Mouse (Mus musculus): ENCODE measurements around the gene Kif3c. TPM values are rescaled to one million over a fixed set of nuclear protein-coding genes. Genes with fewer than 3 reads are reported as not detected.

The Kif3c gene
- polyA plus RNA-seq, 1 experiment from 2014 or later, result 23.4 TPM

DNA sequence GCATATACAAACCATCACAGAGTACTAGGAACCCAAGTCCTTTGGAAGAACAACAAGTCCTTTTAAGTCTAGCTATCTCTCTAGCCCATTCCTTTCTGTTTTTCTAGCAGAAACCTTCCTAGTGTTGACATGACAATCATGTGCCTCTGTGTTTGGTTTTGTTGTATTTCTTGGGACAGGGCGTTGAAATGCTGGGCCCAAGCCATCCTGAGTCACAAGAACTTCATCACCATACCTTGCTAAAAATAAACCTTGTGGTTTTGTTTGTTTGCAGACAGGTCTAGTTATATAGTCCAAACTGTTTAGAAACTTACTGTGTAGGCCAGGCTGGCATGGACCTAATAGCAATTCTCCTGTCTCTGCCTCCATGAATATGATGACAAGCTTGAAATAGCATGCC is 57.9 kb downstream of the Kif3c start:
- Histone ChIP-seq H3K4me3 (ENCODE audit: low read depth, low read length) (no peak overlapping the region), H3K4me1 (replicated peaks; ENCODE audit: control insufficient read depth, insufficient read depth, low read length) (no peaks in the 10 kb centered on the region), H3K27me3 (ENCODE audit: control insufficient read depth, insufficient read depth, low read length) (no peaks in the 10 kb centered on the region), H3K36me3 (ENCODE audit: control insufficient read depth, insufficient read depth, low read length) (no peaks in the 10 kb centered on the region), H3K9ac (ENCODE audit: low read depth, low read length) (no peak overlapping the region), H3K4me2 (replicated peaks; ENCODE audit: low read depth, low read length) (no peak overlapping the region), H3K9me3 (ENCODE audit: control insufficient read depth, low read length) (no peaks in the 10 kb centered on the region), H3K27ac (ENCODE audit: low read depth, low read length) (no peak overlapping the region)
- DNase-seq (ENCODE audit: low spot score) (no peak), ATAC-seq (ENCODE audit: low FRiP score) (no peak)
- WGBS, result 89% methylated on average over 1 of the region's 1 CpGs

DNA sequence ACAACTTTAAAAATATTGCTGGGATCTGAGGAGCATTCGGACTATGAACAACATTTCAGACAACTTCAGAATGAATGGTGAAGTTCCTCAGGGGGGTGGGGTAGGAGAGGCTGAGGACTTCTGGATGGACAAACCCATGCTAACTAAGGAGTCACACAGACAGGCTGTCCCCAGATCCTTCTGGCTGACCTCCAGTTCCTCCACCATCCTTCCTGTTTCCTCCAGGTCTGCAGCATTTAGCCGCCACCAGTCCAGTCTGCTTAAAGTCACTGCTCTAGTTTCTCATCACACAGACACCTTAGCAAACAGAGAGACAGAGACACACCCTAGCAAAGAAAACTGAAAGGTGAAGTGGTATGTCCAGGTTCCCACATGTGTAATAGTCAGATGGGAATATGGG is 59.2 kb downstream of the Kif3c start:
- no peak for ATAC-seq (ENCODE audit: low FRiP score)
- H3K27me3 ChIP-seq (ENCODE audit: control insufficient read depth, insufficient read depth, low read length), result no peaks in the 10 kb centered on the region
- 91% methylated on average over 2 of the region's 2 CpGs for WGBS
- no peak overlapping the region for H3K4me3 ChIP-seq (ENCODE audit: low read depth, low read length)
- H3K27ac ChIP-seq (ENCODE audit: low read depth, low read length), result no peak overlapping the region
- H3K4me2 ChIP-seq (replicated peaks; ENCODE audit: low read depth, low read length), result no peak overlapping the region
- no peaks in the 10 kb centered on the region for H3K9me3 ChIP-seq (ENCODE audit: control insufficient read depth, low read length)
- H3K9ac ChIP-seq (ENCODE audit: low read depth, low read length), result no peak overlapping the region
- DNase-seq (ENCODE audit: low spot score), result no peak
- no peaks in the 10 kb centered on the region for H3K36me3 ChIP-seq (ENCODE audit: control insufficient read depth, insufficient read depth, low read length)
- no peaks in the 10 kb centered on the region for H3K4me1 ChIP-seq (replicated peaks; ENCODE audit: control insufficient read depth, insufficient read depth, low read length)

DNA sequence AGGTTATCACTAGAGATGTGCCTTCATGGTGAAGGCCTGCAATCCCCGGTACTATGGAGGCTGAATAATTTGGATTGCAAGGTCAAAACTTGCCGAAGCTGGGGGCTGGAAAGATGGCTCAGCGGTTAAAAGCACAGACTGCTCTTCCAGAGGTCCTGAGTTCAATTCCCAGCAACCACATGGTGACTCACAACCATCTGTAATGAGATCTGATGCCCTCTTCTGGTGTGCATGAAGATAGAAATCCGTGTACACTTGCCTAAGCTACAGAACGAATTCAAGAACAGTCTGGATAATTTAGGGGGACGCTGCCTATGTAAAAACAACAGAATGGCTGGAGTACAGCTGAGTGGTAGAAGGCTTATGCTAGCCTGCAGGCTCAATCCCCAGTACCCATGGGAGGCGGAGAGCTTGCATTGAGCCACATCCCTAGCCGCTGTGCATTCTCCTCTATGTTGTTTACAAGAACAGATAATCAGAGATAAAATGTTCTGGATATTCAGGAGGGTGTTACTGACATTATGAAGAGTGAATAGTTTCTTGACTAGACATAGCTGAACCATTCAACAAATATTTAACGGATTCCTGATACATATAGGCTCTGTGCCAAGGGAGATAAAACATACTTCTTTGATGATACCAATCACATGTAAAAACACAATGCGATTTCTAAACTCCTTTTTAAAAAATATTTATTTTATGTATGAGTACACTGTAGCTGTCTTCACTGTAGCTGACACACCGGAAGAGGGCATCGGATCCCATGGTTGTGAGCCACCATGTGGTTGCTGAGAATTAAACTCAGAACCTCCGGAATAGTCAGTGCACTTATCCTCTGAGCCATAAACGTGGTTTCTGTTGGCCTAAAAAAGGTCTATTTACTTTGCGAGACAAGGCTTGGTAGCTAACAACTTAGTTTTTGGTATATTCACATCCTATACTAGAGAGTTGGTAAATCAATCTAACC is 60.7 kb downstream of the Kif3c start:
- DNase-seq (ENCODE audit: low spot score) (no peak), ATAC-seq (ENCODE audit: low FRiP score) (peak; percentile 53)
- WGBS, result 48% methylated on average over 15 of the region's 15 CpGs
- Histone ChIP-seq H3K4me2 (replicated peaks; ENCODE audit: low read depth, low read length) (peak overlapping the region; percentile 47), H3K4me1 (replicated peaks; ENCODE audit: control insufficient read depth, insufficient read depth, low read length) (no peaks in the 10 kb centered on the region), H3K4me3 (ENCODE audit: low read depth, low read length) (peak overlapping the region; percentile 94), H3K9ac (ENCODE audit: low read depth, low read length) (peak overlapping the region; percentile 47), H3K27ac (ENCODE audit: low read depth, low read length) (peak overlapping the region; percentile 89; the same call in 1 of the 2 replicates), H3K9me3 (ENCODE audit: control insufficient read depth, low read length) (no peaks in the 10 kb centered on the region), H3K27me3 (ENCODE audit: control insufficient read depth, insufficient read depth, low read length) (no peaks in the 10 kb centered on the region), H3K36me3 (ENCODE audit: control insufficient read depth, insufficient read depth, low read length) (no peaks in the 10 kb centered on the region)

DNA sequence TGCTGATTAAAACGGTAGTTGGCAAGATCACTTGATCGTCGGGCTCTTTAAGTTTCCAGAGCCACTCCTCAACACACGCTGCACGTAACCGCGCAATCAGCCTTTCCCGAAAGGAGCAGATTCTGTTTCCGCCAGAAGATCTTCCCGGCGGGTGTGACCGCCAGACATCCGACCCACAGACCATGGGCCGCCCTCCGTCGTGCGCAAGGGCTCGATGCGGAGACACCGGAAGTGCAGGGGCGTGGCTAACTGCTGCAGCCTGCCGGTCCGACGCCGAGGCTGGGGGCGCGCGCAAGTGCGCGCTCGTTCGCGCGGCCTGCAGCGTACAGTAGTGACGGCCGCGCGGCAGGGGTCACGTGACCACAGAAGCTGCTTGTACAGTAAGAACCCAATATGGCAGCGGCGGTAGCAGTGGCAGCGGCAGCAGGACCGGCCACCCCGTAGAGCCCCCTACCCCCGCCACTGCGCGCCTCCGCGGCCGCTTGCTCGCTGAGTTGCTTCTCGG is 61.6 kb downstream of the Kif3c start, which contains the start of gene Asxl2:
Gene Asxl2 (plus strand): TSS at position 328 of the 505 bp plus-strand sequence.
- H3K27me3 ChIP-seq (ENCODE audit: control insufficient read depth, insufficient read depth, low read length), result no peaks in the 10 kb centered on the region
- peak; percentile 100 for DNase-seq (ENCODE audit: low spot score)
- H3K4me1 ChIP-seq (replicated peaks; ENCODE audit: control insufficient read depth, insufficient read depth, low read length), result no peaks in the 10 kb centered on the region
- H3K4me2 ChIP-seq (replicated peaks; ENCODE audit: low read depth, low read length), result peak within 1 kb of the TSS; percentile 63
- no peaks in the 10 kb centered on the region for H3K9me3 ChIP-seq (ENCODE audit: control insufficient read depth, low read length)
- H3K27ac ChIP-seq (ENCODE audit: low read depth, low read length), result peak within 1 kb of the TSS; percentile 89
- peak within 1 kb of the TSS; percentile 89 for H3K9ac ChIP-seq (ENCODE audit: low read depth, low read length)
- 1% methylated on average over 53 of the region's 53 CpGs for WGBS
- no peaks in the 10 kb centered on the region for H3K36me3 ChIP-seq (ENCODE audit: control insufficient read depth, insufficient read depth, low read length)
- ATAC-seq (ENCODE audit: low FRiP score), result peak; percentile 95
- peak within 1 kb of the TSS; percentile 94 for H3K4me3 ChIP-seq (ENCODE audit: low read depth, low read length)

DNA sequence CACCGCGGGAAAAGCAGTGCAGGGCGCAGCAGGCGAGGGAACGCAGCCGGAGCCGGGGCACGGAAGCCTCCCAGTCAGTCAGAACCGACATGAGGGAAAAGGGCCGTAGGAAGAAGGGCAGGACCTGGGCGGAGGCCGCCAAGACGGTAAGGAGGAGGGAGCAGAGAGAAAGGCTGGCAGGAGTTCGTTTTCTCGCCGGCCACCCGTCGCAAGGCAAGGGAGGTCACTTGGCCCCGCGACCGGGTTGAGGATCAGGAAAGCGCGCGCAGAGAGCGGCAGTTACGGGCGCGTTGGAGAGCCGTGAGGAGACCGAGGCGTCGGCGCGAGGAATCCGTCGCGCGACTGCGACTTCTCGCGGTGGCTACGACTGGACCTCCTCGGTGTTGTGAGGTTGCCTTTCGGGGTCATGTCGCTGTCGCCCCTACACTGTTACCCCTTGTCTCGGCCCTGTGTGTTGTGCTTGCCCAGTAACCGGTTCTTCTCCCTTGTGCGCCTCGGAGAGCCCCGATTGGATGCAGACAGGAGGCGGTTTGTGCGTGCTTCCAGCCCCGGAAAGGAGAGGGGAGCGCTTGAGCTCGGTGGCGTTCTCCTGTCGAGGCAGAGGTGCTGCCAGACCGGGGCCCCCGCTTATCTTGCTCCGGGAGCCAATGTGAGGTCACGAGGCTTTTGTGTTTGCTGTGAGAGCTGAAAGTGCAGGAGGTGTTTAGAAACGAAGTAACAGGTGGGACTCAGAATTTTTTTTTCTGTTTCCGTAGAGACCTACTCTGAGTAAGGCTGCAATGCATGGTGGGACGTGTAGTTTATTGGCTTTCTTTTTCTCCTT is 62.3 kb downstream of the Kif3c start:
- peak; percentile 74 for DNase-seq (ENCODE audit: low spot score)

DNA sequence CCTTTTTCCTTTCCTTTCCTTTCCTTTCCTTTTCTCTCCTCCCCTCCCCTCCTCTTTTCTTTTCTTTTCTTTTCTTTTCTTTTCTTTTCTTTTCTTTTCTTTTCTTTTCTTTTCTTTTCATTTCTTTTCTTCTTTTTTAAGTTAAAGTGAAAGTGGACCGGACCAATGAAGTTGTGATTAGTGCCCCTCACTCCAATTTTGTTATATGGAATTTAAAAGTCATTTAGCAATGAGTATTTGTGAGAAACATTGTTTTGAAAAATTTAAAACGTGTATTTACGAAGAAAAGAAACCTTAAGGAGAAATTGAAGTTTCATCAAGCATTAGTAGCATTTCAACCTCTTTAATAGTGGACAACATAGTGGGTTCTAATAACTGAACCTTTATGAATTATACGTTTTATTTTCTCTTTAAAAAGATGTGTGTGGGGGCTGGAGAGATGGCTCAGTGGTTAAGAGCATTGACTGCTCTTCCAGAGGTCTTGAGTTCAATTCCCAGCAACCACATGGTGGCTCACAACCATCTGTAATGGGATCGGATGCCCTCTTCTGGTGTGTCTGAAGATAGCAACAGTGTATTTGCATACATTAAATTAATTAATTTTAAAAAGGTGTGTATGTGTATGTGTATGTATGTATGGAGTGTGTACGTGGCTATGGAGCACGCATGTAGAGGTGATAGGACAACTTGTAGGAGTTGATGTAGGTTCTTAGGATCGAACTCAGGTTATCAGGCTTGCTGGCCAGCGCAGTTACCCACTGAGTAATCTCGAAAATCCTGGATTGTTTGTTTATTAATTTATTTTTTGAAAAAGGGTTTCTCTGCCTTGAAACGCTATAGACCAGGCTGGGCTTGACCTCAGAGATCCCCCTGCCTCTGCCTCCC is 63.2 kb downstream of the Kif3c start:
- H3K27me3 ChIP-seq (ENCODE audit: control insufficient read depth, insufficient read depth, low read length), result no peaks in the 10 kb centered on the region
- peak overlapping the region; percentile 63; the same call in 1 of the 2 replicates for H3K4me2 ChIP-seq (replicated peaks; ENCODE audit: low read depth, low read length)
- no peak for ATAC-seq (ENCODE audit: low FRiP score)
- no peak overlapping the region for H3K27ac ChIP-seq (ENCODE audit: low read depth, low read length)
- H3K4me3 ChIP-seq (ENCODE audit: low read depth, low read length), result peak overlapping the region; percentile 94
- DNase-seq (ENCODE audit: low spot score), result no peak
- no peaks in the 10 kb centered on the region for H3K9me3 ChIP-seq (ENCODE audit: control insufficient read depth, low read length)
- WGBS, result 67% methylated on average over 11 of the region's 11 CpGs
- H3K4me1 ChIP-seq (replicated peaks; ENCODE audit: control insufficient read depth, insufficient read depth, low read length), result no peaks in the 10 kb centered on the region
- H3K36me3 ChIP-seq (ENCODE audit: control insufficient read depth, insufficient read depth, low read length), result no peaks in the 10 kb centered on the region
- H3K9ac ChIP-seq (ENCODE audit: low read depth, low read length), result no peak overlapping the region

More for the DNA sequence above, 62.3 kb downstream of the Kif3c start:
- H3K36me3 ChIP-seq (ENCODE audit: control insufficient read depth, insufficient read depth, low read length), result no peaks in the 10 kb centered on the region
- no peaks in the 10 kb centered on the region for H3K4me1 ChIP-seq (replicated peaks; ENCODE audit: control insufficient read depth, insufficient read depth, low read length)
- H3K4me2 ChIP-seq (replicated peaks; ENCODE audit: low read depth, low read length), result peak overlapping the region; percentile 63
- no peaks in the 10 kb centered on the region for H3K9me3 ChIP-seq (ENCODE audit: control insufficient read depth, low read length)
- peak overlapping the region; percentile 89 for H3K27ac ChIP-seq (ENCODE audit: low read depth, low read length)
- peak; percentile 71 for ATAC-seq (ENCODE audit: low FRiP score)
- no peaks in the 10 kb centered on the region for H3K27me3 ChIP-seq (ENCODE audit: control insufficient read depth, insufficient read depth, low read length)
- peak overlapping the region; percentile 89 for H3K9ac ChIP-seq (ENCODE audit: low read depth, low read length)
- WGBS, result under 1% methylated on average over 65 of the region's 65 CpGs
- peak overlapping the region; percentile 94 for H3K4me3 ChIP-seq (ENCODE audit: low read depth, low read length)

DNA sequence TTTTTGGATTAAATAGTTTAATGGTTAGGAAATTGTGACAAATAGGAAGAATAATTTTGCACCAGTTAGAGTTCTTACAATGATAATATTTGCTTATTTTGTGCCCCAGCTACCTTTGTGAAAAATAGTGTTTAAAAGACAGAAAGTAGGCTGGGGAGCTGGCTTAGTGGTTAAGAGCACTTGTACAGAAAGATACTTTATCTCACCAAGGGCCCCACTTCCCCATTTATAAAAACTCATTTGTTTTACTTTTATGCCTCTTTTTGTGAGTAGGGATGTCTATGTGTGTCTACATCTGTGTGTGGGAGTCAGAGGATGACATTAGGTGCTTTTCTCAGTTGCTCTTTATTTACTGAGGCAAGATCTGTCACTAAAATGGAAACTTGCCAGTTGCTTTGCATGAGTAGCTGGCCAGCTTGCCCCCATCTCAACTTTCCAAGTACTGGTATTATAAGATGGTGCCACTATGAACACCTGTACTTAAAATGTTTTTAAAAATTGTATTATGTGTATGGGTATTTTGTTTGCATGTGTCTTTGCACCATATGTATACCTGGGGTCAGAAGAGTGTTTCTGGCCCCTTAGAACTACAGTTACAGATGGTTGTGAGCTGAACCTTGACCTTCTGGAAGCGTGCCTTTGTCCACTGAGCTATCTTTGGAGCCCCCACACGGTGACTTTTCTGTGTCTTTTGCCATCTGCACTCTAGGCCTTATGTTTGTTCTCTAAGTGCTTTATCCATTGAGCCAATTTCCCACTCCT is 64.9 kb downstream of the Kif3c start:
- DNase-seq (ENCODE audit: low spot score) (no peak), ATAC-seq (ENCODE audit: low FRiP score) (no peak)
- Histone ChIP-seq H3K4me1 (replicated peaks; ENCODE audit: control insufficient read depth, insufficient read depth, low read length) (no peaks in the 10 kb centered on the region), H3K27me3 (ENCODE audit: control insufficient read depth, insufficient read depth, low read length) (no peaks in the 10 kb centered on the region), H3K9me3 (ENCODE audit: control insufficient read depth, low read length) (no peaks in the 10 kb centered on the region), H3K27ac (ENCODE audit: low read depth, low read length) (no peak overlapping the region), H3K9ac (ENCODE audit: low read depth, low read length) (no peak overlapping the region), H3K4me3 (ENCODE audit: low read depth, low read length) (no peak overlapping the region), H3K4me2 (replicated peaks; ENCODE audit: low read depth, low read length) (no peak overlapping the region), H3K36me3 (ENCODE audit: control insufficient read depth, insufficient read depth, low read length) (no peaks in the 10 kb centered on the region)
- 86% methylated on average over 2 of the region's 2 CpGs for whole genome bisulfite sequencing

All from hindbrain, embryonic 11.5 days (tissue).